Mouse (Mus musculus) c-Kit-positive CD71-negative TER-119-negative erythroid progenitor cells, embryonic 14.5 days (primary cell): ENCODE data around the gene Dstn.

ENCODE experiments used
- DNase-seq: peaks from one replicate; pipeline ENCODE4 v3.0.0-alpha.2; 2013; ENCODE audit warnings: low read depth

The Dstn gene

GRCm38 (mm10) chr2:143955004-143955403 is 39.9 kb downstream of the Dstn start:
- DNase-seq = no peak

GRCm38 (mm10) chr2:143955746-143956145 is 40.6 kb downstream of the Dstn start:
- no peak for DNase-seq

- DNase-seq = no peak
These were observed 47.1 kb downstream of the Dstn start for GRCm38 (mm10) chr2:143962192-143962591.

- no peak for DNase-seq
These were observed 48.2 kb downstream of the Dstn start for GRCm38 (mm10) chr2:143963318-143963717.

DNA sequence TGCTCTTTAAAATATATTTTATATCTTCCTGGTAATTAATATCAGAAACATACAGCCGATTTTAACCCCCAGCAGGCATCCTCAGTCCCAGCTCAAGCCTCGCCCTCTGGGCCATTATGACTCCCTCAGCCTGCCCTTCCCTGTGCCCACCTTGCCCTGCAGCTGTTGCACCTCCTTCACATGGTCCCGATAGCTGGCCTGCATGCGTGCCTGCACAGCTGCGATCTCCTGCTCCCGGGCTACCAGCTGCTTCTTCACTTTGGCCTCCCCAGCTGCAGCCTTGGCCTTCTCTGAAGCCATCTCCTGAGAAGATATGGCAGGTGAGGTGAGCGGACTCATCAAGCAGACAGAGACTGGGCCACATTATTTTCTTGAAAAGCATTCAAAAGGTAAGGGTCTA is 54.1 kb downstream of the Dstn start:
- DNase-seq = no peak

DNA sequence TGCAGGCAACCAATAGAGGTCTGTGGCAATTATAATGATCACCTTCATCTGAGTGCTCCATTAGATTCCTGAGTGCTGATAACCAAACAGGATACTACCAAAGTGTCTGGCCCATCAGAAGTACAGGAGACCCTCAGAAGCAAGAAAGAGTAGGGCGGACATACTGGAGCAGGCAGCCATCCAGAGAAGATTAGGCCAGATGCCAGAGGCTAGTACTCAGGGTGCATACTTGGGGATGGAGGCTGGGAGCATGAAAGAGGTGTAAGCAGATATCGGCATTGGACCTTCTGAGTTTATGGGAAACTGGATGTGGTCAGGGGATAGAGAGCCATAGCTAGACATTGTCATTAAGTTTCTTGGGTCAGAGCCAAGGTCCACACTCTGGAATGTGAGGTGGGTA is 55.7 kb downstream of the Dstn start:
- DNase-seq = no peak

GRCm38 (mm10) chr2:143971887-143972286 is 56.8 kb downstream of the Dstn start:
- no peak for DNase-seq

- no peak for DNase-seq
These were observed 58.0 kb downstream of the Dstn start for GRCm38 (mm10) chr2:143973161-143973560.

- no peak for DNase-seq
These were observed 60.1 kb downstream of the Dstn start for GRCm38 (mm10) chr2:143975146-143975649.

DNA sequence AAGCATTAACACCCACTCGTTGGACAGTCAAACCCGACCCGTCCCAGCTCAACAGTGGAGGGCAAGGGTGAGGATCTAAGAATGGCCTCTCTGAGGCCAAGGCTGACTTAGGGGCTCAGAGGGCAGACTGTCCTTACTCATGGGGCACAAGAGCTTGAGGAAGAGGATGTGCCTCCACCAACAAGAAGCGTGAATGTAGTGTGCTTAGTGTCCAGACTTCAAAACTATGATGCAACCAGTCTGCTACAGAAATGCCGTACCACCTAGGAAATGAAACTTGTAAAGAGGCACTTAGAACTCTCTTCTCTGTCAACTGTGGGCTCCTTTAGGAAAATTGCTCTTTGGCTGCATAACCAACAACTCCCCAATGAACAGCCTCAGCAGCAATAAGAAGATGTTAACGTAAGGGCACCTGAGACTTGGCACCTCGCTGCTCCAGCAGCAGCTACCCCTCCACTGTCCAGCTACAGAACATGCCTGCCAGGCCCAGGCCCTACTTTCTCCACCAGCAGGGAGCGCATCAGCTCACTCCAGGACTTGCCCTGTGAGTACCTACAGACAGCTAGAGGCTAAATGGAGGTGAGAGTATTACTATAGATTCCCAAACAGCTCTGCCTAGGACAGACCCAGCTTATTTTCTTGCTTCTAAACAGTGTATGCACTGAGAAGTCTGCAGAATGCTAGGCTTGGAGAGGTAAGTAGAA is 63.5 kb downstream of the Dstn start:
- DNase-seq = no peak

GRCm38 (mm10) chr2:143980781-143981398 is 65.8 kb downstream of the Dstn start:
- peak; percentile 29 for DNase-seq

GRCm38 (mm10) chr2:143982152-143982551 is 67.0 kb downstream of the Dstn start:
- no peak for DNase-seq

GRCm38 (mm10) chr2:143982901-143983300 is 67.8 kb downstream of the Dstn start:
- DNase-seq = no peak

GRCm38 (mm10) chr2:143983482-143983881 is 68.4 kb downstream of the Dstn start:
- no peak for DNase-seq

- no peak for DNase-seq
These were observed 72.4 kb downstream of the Dstn start for GRCm38 (mm10) chr2:143987485-143987884.

DNA sequence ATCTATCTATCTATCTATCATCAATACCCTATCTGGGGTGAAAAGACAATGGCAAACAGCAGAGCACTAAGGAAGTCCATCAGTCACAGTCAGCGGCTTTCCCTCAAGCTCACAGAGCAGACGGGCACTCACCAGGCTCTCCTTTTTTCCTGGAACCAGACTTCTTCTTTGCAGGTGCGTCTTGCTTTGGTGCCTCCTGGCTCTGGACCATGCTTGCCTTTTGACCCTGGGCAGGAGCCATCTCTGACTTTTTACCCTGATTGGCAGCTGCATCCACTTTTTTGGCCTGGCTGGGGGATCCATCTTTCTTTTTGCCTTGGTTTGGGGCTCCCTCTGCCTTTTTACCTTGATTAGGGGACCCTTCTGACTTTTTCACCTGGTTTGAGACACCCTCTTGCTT is 72.9 kb downstream of the Dstn start:
- no peak for DNase-seq

DNA sequence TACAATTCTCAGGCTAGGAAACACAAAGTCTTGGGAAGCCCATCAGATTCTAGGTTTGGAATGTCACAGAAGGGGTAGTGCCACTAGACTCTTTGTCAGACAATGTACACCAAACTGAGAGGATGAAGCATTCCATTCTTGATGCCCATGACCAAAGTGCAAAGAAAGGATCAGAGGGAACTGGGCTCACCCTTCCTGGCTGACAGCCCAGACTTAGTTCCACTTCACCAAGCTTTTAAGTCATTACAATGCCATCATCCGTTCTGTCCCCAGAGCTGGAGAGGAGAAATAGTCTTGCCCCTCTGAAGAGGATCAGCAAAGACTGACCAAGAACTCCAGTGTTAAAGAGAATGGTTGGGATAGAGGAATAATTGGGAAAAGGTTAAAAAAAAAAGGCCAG is 75.9 kb downstream of the Dstn start:
- no peak for DNase-seq

DNA sequence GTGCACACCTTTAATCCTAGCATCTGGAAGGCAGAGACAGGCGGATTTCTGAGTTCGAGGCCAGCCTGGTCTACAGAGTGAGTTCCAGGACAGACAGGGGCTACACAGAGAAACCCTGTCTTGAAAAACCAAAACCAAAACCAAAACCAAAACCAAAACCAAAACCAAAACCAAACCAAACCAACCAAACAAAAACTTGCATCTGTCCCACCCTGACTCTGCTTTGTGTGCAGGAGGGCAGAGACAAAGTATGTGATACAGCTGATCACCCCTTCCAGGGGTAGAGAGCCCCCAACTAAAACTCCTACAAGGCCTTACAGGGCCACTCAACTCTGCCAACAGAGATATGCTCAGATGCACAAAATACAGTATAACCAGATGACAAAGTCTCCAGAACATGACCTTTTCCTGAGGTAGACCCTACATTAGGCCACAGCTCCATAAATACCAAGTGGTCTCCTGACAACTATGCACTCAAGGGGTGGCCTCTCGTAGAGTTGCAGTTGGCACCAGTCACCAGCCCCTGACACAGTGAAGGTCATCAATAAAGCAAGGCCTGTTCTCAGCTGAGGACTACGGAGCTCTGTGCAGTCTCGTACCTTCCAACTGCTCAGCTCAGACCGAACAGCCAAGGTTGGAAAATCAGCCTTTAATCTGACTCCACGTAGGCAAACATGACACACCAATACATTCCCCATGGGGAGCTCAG is 77.0 kb downstream of the Dstn start:
- no peak for DNase-seq
